Mouse (Mus musculus): ENCODE measurements around the gene Sf3b2. TPM values are rescaled to one million over a fixed set of nuclear protein-coding genes. Genes with fewer than 3 reads are reported as not detected.

Gene Sf3b2
- 100 to 1,000 TPM; 165 to 171 TPM for total RNA-seq (2021)
- polyA plus RNA-seq (2012; rRNA removed) = 161 and 235 TPM in 2 replicates
- long read RNA-seq, transcript Sf3b2-201 (21 exons, 3,222 nt) = major isoform, 171 of 206 reads
- long read RNA-seq, partial matches to known transcripts = 21 of 206 reads
- long read RNA-seq, other reads (novel, unspliced or antisense) = 13 of 206 reads

- DNase-seq = peak; percentile 99
These were observed at the start of gene Sf3b2 for GRCm38 (mm10) chr19:5294972-5295735. Gene Sf3b2 (minus strand): TSS chr19:5295455.

GRCm38 (mm10) chr19:5341360-5341759, 46.1 kb upstream of the Sf3b2 start:
- DNase-seq = no peak

- DNase-seq = peak; percentile 70
These were observed 42.7 kb upstream of the Sf3b2 start for GRCm38 (mm10) chr19:5337975-5338374.

GRCm38 (mm10) chr19:5335441-5335840, 40.2 kb upstream of the Sf3b2 start, which contains the start of gene Catsper1:
Gene Catsper1 (plus strand): TSS chr19:5335741.
- no peak for DNase-seq

- DNase-seq = no peak
These were observed 39.5 kb upstream of the Sf3b2 start for GRCm38 (mm10) chr19:5334741-5335140.

- DNase-seq = no peak
These were observed 32.7 kb upstream of the Sf3b2 start for GRCm38 (mm10) chr19:5327970-5328369.

GRCm38 (mm10) chr19:5323801-5324200, 28.5 kb upstream of the Sf3b2 start:
- no peak for DNase-seq

GRCm38 (mm10) chr19:5313189-5313588, 17.9 kb upstream of the Sf3b2 start:
- no peak for DNase-seq

- DNase-seq = no peak
These were observed 13.8 kb upstream of the Sf3b2 start for GRCm38 (mm10) chr19:5309025-5309424.

GRCm38 (mm10) chr19:5306968-5307734, 11.9 kb upstream of the Sf3b2 start:
- no peak for DNase-seq

- DNase-seq = no peak
These were observed 11.0 kb upstream of the Sf3b2 start for GRCm38 (mm10) chr19:5306279-5306678.

- DNase-seq = no peak
These were observed 7.2 kb upstream of the Sf3b2 start for GRCm38 (mm10) chr19:5302455-5302854.

GRCm38 (mm10) chr19:5300588-5300987, 5.3 kb upstream of the Sf3b2 start:
- DNase-seq = no peak

GRCm38 (mm10) chr19:5297903-5298800, 2.9 kb upstream of the Sf3b2 start, which contains the start of gene Gal3st3:
Gene Gal3st3 (plus strand): TSS chr19:5298331.
- no peak for DNase-seq

GRCm38 (mm10) chr19:5296630-5297029, 1.4 kb upstream of the Sf3b2 start:
- no peak for DNase-seq

- no peak for DNase-seq
These were observed 451 bp upstream of the Sf3b2 start for GRCm38 (mm10) chr19:5295736-5296075.

GRCm38 (mm10) chr19:5278381-5278780, 16.9 kb downstream of the Sf3b2 start:
- peak; percentile 60 for DNase-seq

GRCm38 (mm10) chr19:5277140-5277539, 18.1 kb downstream of the Sf3b2 start:
- no peak for DNase-seq

- no peak for DNase-seq
These were observed 18.7 kb downstream of the Sf3b2 start for GRCm38 (mm10) chr19:5276531-5276930.

GRCm38 (mm10) chr19:5275736-5276135, 19.5 kb downstream of the Sf3b2 start:
- no peak for DNase-seq

- DNase-seq = no peak
These were observed 20.6 kb downstream of the Sf3b2 start for GRCm38 (mm10) chr19:5274641-5275040.

GRCm38 (mm10) chr19:5273916-5274315, 21.3 kb downstream of the Sf3b2 start:
- DNase-seq = no peak
